Mouse (Mus musculus) heart, embryonic 14.5 days (tissue): Measurements from ENCODE around the gene Zfp583. TPM values are rescaled to one million over a fixed set of nuclear protein-coding genes. Genes with fewer than 3 reads are reported as not detected.

Experiments used
- polyA plus RNA-seq: library from polyadenylated mRNA; unstranded; fragments of >200 nt; fragmentation: Nextera tagmentation; extraction: Ambion mirVana; gene quantifications from 2 replicates; pipeline ENCODE4 v1.2.1, GENCODE M21; 2014

Zfp583 gene
- polyA plus RNA-seq, 1 experiment from 2014 or later = 4.0 TPM

Other genes with a start within 250 kb of the Zfp583 start
- 11.8 and 12.2 TPM in 2 replicates for gene Zfp787, start 175.3 kb downstream of the Zfp583 start, polyA plus RNA-seq
- 29.3 and 31.4 TPM in 2 replicates for gene Zfp444, start 159.1 kb downstream of the Zfp583 start, polyA plus RNA-seq
- gene Galp, start 134.2 kb downstream of the Zfp583 start, polyA plus RNA-seq = not detected in 2 replicates
- gene Zscan5b, start 109.0 kb downstream of the Zfp583 start, polyA plus RNA-seq = not detected in 2 replicates
- not detected in 2 replicates for gene Epp13, start 78.6 kb downstream of the Zfp583 start, polyA plus RNA-seq
- gene Zfp667, start 44.7 kb downstream of the Zfp583 start, polyA plus RNA-seq = 3.4 and 3.5 TPM in 2 replicates
- 1.2 and 1.5 TPM in 2 replicates for gene Gm3854, start 12.5 kb upstream of the Zfp583 start, polyA plus RNA-seq
- gene Zfp78, start 32.0 kb upstream of the Zfp583 start, polyA plus RNA-seq = 1.6 and 1.8 TPM in 2 replicates
- gene Zfp28, start 52.0 kb upstream of the Zfp583 start, polyA plus RNA-seq = 6.9 and 10.7 TPM in 2 replicates
- 0.74 TPM in 1 of 2 replicates, not detected in the other for gene Smim17, start 67.4 kb upstream of the Zfp583 start, polyA plus RNA-seq
- not detected in 2 replicates for gene Gm20715, start 79.0 kb upstream of the Zfp583 start, polyA plus RNA-seq
- not detected in 2 replicates for gene Olfr1344, start 107.4 kb upstream of the Zfp583 start, polyA plus RNA-seq
- not detected in 2 replicates for gene Olfr1336, start 124.9 kb upstream of the Zfp583 start, polyA plus RNA-seq
- not detected in 2 replicates for gene Olfr1346, start 135.8 kb upstream of the Zfp583 start, polyA plus RNA-seq
- not detected in 2 replicates for gene Olfr5, start 155.7 kb upstream of the Zfp583 start, polyA plus RNA-seq
- not detected in 2 replicates for gene Olfr1347, start 168.5 kb upstream of the Zfp583 start, polyA plus RNA-seq
- gene Olfr1348, start 177.5 kb upstream of the Zfp583 start, polyA plus RNA-seq = not detected in 2 replicates
- not detected in 2 replicates for gene Olfr1349, start 191.7 kb upstream of the Zfp583 start, polyA plus RNA-seq
- gene Olfr1350, start 233.6 kb upstream of the Zfp583 start, polyA plus RNA-seq = not detected in 2 replicates